ENCODE assay signal across 8 mouse cellular contexts in genomic region chr9:72532381-72533088, GRCm38 (mm10). TPM values are rescaled to one million over a fixed set of nuclear protein-coding genes. Genes with fewer than 3 reads are reported as not detected.
A peak's percentile ranks its signal among the peaks of the same experiment; 100 is the strongest.
DNase-seq lines count a peak whose midpoint lies in the region; ATAC-seq and TF ChIP-seq lines count a peak whose summit lies in the region.

No protein-coding gene starts in this region.

- H3K27me3 ChIP-seq in Patski: no peaks in the 10 kb centered on the region
- H3K27me3 ChIP-seq in hindbrain, embryonic 13.5 days: no peaks in the 10 kb centered on the region

- H3K4me1 ChIP-seq in hindbrain, embryonic 13.5 days (replicated peaks): peaks cover 15% of the 10 kb centered on the region

- H3K9me3 ChIP-seq in hindbrain, embryonic 13.5 days: no peaks in the 10 kb centered on the region

- in situ Hi-C loops in Patski (cut with MboI; ENCODE audit: low pct_unique_long_range_greater_than_20kb): loop anchor here (10.0 kb wide), 1 partner anchor 142 kb away; no protein-coding TSS in a partner anchor

- CTCF ChIA-PET in Patski (lab: Charles Lee): no interaction called here

- peak overlapping the region; percentile 67 for H3K4me2 ChIP-seq in hindbrain, embryonic 13.5 days

- no peaks in the 10 kb centered on the region for H3K36me3 ChIP-seq in hindbrain, embryonic 13.5 days

- H3K27ac ChIP-seq in hindbrain, embryonic 13.5 days: peak overlapping the region; percentile 100

- POLR2A ChIA-PET in Patski (lab: Charles Lee): interaction anchor here (1.3 kb wide), 1 partner anchor 131 kb away, joined by 6 read pairs; no protein-coding TSS in a partner anchor

- DNase-seq in Patski (ENCODE audit: low read depth, low spot score): no peak
- DNase-seq in cerebellum, postnatal 14 days: peak; percentile 78 to 79
- peak; percentile 38 to 48 for DNase-seq in frontal cortex, postnatal 14 days (ENCODE audit: low spot score in 2 of 2)
- DNase-seq in left cerebral cortex, adult 18-20 months (ENCODE audit: low spot score in 2 of 2): peak; percentile 35 to 49
- DNase-seq in lung, postnatal 36 days: peak; percentile 46
- peak; percentile 85 for DNase-seq in retina, postnatal 1 day
- peak; percentile 77 for DNase-seq in thymus, postnatal 4 days

- peak overlapping the region; percentile 90 for H3K4me3 ChIP-seq in hindbrain, embryonic 13.5 days

- TF ChIP-seq CTCF in Patski (IDR thresholded peaks at IDR 0.05): no peak

- peak; percentile 19 for ATAC-seq in Patski
- peak; percentile 64 for ATAC-seq in hindbrain, embryonic 13.5 days (ENCODE audit: low FRiP score)

- 1% methylated on average over 55 of the region's 55 CpGs for WGBS in hindbrain, embryonic 13.5 days

- peak overlapping the region; percentile 95 for H3K9ac ChIP-seq in hindbrain, embryonic 13.5 days

RNA-seq across cellular contexts. Expression of gene Rfx7, which starts 0.5 kb away (rescaled TPM):
- polyA plus RNA-seq in Patski (2021): 16.7 TPM
- 16.6 and 17.2 TPM in 2 replicates for polyA plus RNA-seq in hindbrain, embryonic 13.5 days (2015; fragmentation: Nextera tagmentation; extraction: Ambion mirVana)
- 10 to 100 TPM; 28.8 to 29.9 TPM for total RNA-seq in left cerebral cortex, adult 18-20 months (2021)

RNA-seq across cellular contexts. Expression of gene Tex9, which starts 40.5 kb away (rescaled TPM):
- polyA plus RNA-seq in Patski (2021): 23.6 TPM
- 38.9 and 43.2 TPM in 2 replicates for polyA plus RNA-seq in hindbrain, embryonic 13.5 days (2015; fragmentation: Nextera tagmentation; extraction: Ambion mirVana)
- total RNA-seq in left cerebral cortex, adult 18-20 months (2021): 10 to 100 TPM; 10.2 to 14.3 TPM
